Mouse (Mus musculus) MEL (cell line): ENCODE data around the gene Eme1. TPM values are rescaled to one million over a fixed set of nuclear protein-coding genes. Genes with fewer than 3 reads are reported as not detected.

Experiments used
- DNase-seq: peaks from one replicate; pipeline ENCODE4 v3.0.0; 2011; ENCODE audit warnings: low read depth, low spot score
- H3K27ac ChIP-seq: 2 replicates; pipeline ENCODE4 v1.5.1; 2012; ENCODE audit warnings: low read depth, mild to moderate bottlenecking, control low read depth, low read length, moderate library complexity; ENCODE audit not compliant: control insufficient read depth
- H3K27me3 ChIP-seq, 2 experiments: fragments of 150-350 bp in 1 of 2; sonication (generic) in 1 of 2; 2 replicates each; pipeline ENCODE4 v1.6.1; 2012; ENCODE audit warnings: low read length in 2 of 2, mild to moderate bottlenecking in 2 of 2, improper control_type of control experiment in 1 of 2, moderate library complexity in 1 of 2; ENCODE audit not compliant: insufficient read depth in 2 of 2, control insufficient read depth in 1 of 2
- H3K36me3 ChIP-seq, 2 experiments: 2 replicates each; pipeline ENCODE4 v1.6.1; 2012 to 2014; ENCODE audit warnings: low read length in 2 of 2, improper control_type of control experiment in 1 of 2, inconsistent platforms in 1 of 2, mild to moderate bottlenecking in 1 of 2; ENCODE audit not compliant: insufficient read depth in 2 of 2, control insufficient read depth in 1 of 2
- H3K4me1 ChIP-seq, 2 experiments: fragments of 150-350 bp in 1 of 2; sonication (generic) in 1 of 2; 2 replicates each; pipeline ENCODE4 v1.6.1; 2012; ENCODE audit warnings: low read length in 2 of 2, improper control_type of control experiment in 1 of 2, mild to moderate bottlenecking in 1 of 2; ENCODE audit not compliant: insufficient read depth in 2 of 2, control insufficient read depth in 1 of 2
- H3K4me3 ChIP-seq, 2 experiments: fragments of 150-350 bp in 1 of 2; sonication (generic) in 1 of 2; 2 replicates each; pipeline ENCODE4 v1.5.1; 2012; ENCODE audit warnings: low read depth in 2 of 2, low read length in 2 of 2, mild to moderate bottlenecking in 2 of 2, moderate library complexity in 2 of 2, control low read depth in 1 of 2, improper control_type of control experiment in 1 of 2; ENCODE audit not compliant: control insufficient read depth in 1 of 2, insufficient read depth in 1 of 2
- H3K79me2 ChIP-seq: 2 replicates; pipeline ENCODE4 v1.6.1; 2012; ENCODE audit warnings: mild to moderate bottlenecking, low read length, moderate library complexity; ENCODE audit not compliant: control insufficient read depth, poor library complexity, insufficient read depth
- H3K9ac ChIP-seq: 2 replicates; pipeline ENCODE4 v1.6.1; 2012; ENCODE audit warnings: low read depth, mild to moderate bottlenecking, control low read depth, low read length, moderate library complexity; ENCODE audit not compliant: control insufficient read depth, poor library complexity, severe bottlenecking
- H3K9me3 ChIP-seq: fragments of 150-350 bp; sonication (generic); replicated peaks from 2 replicates; pipeline ENCODE4 v1.6.1; 2012; ENCODE audit warnings: mild to moderate bottlenecking, low read length, improper control_type of control experiment, moderate library complexity; ENCODE audit not compliant: insufficient read depth
- BHLHE40 ChIP-seq: IDR thresholded peaks from 2 replicates; pipeline ENCODE4 v1.6.1; 2012; ENCODE audit warnings: low read depth, mild to moderate bottlenecking, inconsistent platforms, low read length, improper control_type of control experiment, borderline replicate concordance
- CHD1 ChIP-seq: IDR thresholded peaks from 2 replicates; pipeline ENCODE4 v1.6.1; 2012; ENCODE audit warnings: low read depth, mild to moderate bottlenecking, inconsistent platforms, low read length, improper control_type of control experiment
- CHD2 ChIP-seq: IDR thresholded peaks from 2 replicates; pipeline ENCODE4 v1.6.1; 2011; ENCODE audit warnings: low read length, improper control_type of control experiment
- CTCF ChIP-seq, 3 experiments: IDR thresholded peaks in 2 of 3; conservative IDR thresholded peaks in 1 of 3; 2 replicates each; pipeline ENCODE4 v1.5.1; 2011 to 2012; ENCODE audit warnings: low read length in 3 of 3, low read depth in 2 of 3, mild to moderate bottlenecking in 2 of 3, improper control_type of control experiment in 1 of 3, inconsistent platforms in 1 of 3, mixed read lengths in 1 of 3, moderate library complexity in 1 of 3; ENCODE audit not compliant: control insufficient read depth in 1 of 3, insufficient read depth in 1 of 3, poor library complexity in 1 of 3, severe bottlenecking in 1 of 3
- E2F4 ChIP-seq: IDR thresholded peaks from 2 replicates; pipeline ENCODE4 v1.6.1; 2011; ENCODE audit warnings: low read depth, low read length, improper control_type of control experiment, borderline replicate concordance
- ELF1 ChIP-seq: IDR thresholded peaks from 2 replicates; pipeline ENCODE4 v1.6.1; 2014; ENCODE audit warnings: low read depth, mild to moderate bottlenecking, inconsistent platforms, low read length, improper control_type of control experiment, moderate library complexity
- EP300 ChIP-seq, 2 experiments: IDR thresholded peaks; 2 replicates each; pipeline ENCODE4 v1.6.1; 2011; ENCODE audit warnings: improper control_type of control experiment in 2 of 2, low read length in 2 of 2, low read depth in 1 of 2, mild to moderate bottlenecking in 1 of 2
- GABPA ChIP-seq: IDR thresholded peaks from 2 replicates; pipeline ENCODE4 v1.6.1; 2012; ENCODE audit warnings: low read depth, mild to moderate bottlenecking, inconsistent platforms, low read length, improper control_type of control experiment, moderate library complexity
- HCFC1 ChIP-seq: IDR thresholded peaks from 2 replicates; pipeline ENCODE4 v1.6.1; 2012; ENCODE audit warnings: low read depth, mild to moderate bottlenecking, inconsistent platforms, low read length, improper control_type of control experiment, moderate library complexity
- JUND ChIP-seq: IDR thresholded peaks from 2 replicates; pipeline ENCODE4 v1.6.1; 2011; ENCODE audit warnings: low read depth, mild to moderate bottlenecking, improper control_type of control experiment, low read length
- KAT2A ChIP-seq: conservative IDR thresholded peaks from 2 replicates; pipeline ENCODE4 v1.6.1; 2012; ENCODE audit warnings: low read depth, low read length, improper control_type of control experiment, inconsistent platforms
- MAFK ChIP-seq: IDR thresholded peaks from 2 replicates; pipeline ENCODE4 v1.6.1; 2011; ENCODE audit warnings: low read depth, mild to moderate bottlenecking, low read length, improper control_type of control experiment, borderline replicate concordance
- MAX ChIP-seq: IDR thresholded peaks from 2 replicates; pipeline ENCODE4 v1.6.1; 2011; ENCODE audit warnings: low read length, improper control_type of control experiment
- MAZ ChIP-seq: IDR thresholded peaks from 2 replicates; pipeline ENCODE4 v1.6.1; 2012; ENCODE audit warnings: low read depth, mild to moderate bottlenecking, inconsistent platforms, low read length, improper control_type of control experiment
- MEF2A ChIP-seq: IDR thresholded peaks from 2 replicates; pipeline ENCODE4 v1.6.1; 2014; ENCODE audit warnings: low read depth, mild to moderate bottlenecking, inconsistent platforms, low read length, improper control_type of control experiment; ENCODE audit not compliant: poor library complexity, insufficient replicate concordance, severe bottlenecking; ENCODE audit errors: extremely low read depth
- MXI1 ChIP-seq: IDR thresholded peaks from 2 replicates; pipeline ENCODE4 v1.6.1; 2011; ENCODE audit warnings: mild to moderate bottlenecking, low read depth, low read length, improper control_type of control experiment
- MYC ChIP-seq: IDR thresholded peaks from 2 replicates; pipeline ENCODE4 v1.6.1; 2011; ENCODE audit warnings: low read depth, mild to moderate bottlenecking, low read length, improper control_type of control experiment, moderate library complexity
- NELFE ChIP-seq: IDR thresholded peaks from 2 replicates; pipeline ENCODE4 v1.6.1; 2011; ENCODE audit warnings: low read depth, low read length, improper control_type of control experiment
- POLR2A ChIP-seq, 2 experiments: IDR thresholded peaks; 2 replicates each; pipeline ENCODE4 v1.6.1; 2011 to 2012; ENCODE audit warnings: low read length in 2 of 2, mild to moderate bottlenecking in 2 of 2, control low read depth in 1 of 2, improper control_type of control experiment in 1 of 2, low read depth in 1 of 2, moderate library complexity in 1 of 2; ENCODE audit not compliant: control insufficient read depth in 1 of 2, insufficient read depth in 1 of 2, poor library complexity in 1 of 2
- POLR2AphosphoS2 ChIP-seq: IDR thresholded peaks from 2 replicates; pipeline ENCODE4 v1.6.1; 2011; ENCODE audit warnings: low read length, improper control_type of control experiment
- POLR2AphosphoS5 ChIP-seq: IDR thresholded peaks from 2 replicates; pipeline ENCODE4 v1.6.1; 2012; ENCODE audit warnings: low read depth, borderline replicate concordance, mild to moderate bottlenecking, inconsistent platforms, low read length, moderate library complexity, mixed read lengths
- RAD21 ChIP-seq: IDR thresholded peaks from 2 replicates; pipeline ENCODE4 v1.6.1; 2011; ENCODE audit warnings: mild to moderate bottlenecking, low read depth, low read length, improper control_type of control experiment
- RCOR1 ChIP-seq: IDR thresholded peaks from 2 replicates; pipeline ENCODE4 v1.6.1; 2012; ENCODE audit warnings: low read depth, mild to moderate bottlenecking, inconsistent platforms, low read length, improper control_type of control experiment
- SIN3A ChIP-seq: IDR thresholded peaks from 2 replicates; pipeline ENCODE4 v1.6.1; 2012; ENCODE audit warnings: low read length, improper control_type of control experiment, inconsistent platforms
- SMC3 ChIP-seq: IDR thresholded peaks from 2 replicates; pipeline ENCODE4 v1.6.1; 2011; ENCODE audit warnings: low read depth, low read length, improper control_type of control experiment
- TAL1 ChIP-seq: IDR thresholded peaks from 2 replicates; pipeline ENCODE4 v1.6.1; 2012; ENCODE audit warnings: mild to moderate bottlenecking, inconsistent platforms, low read length, moderate library complexity, mixed read lengths
- TBP ChIP-seq: IDR thresholded peaks from 2 replicates; pipeline ENCODE4 v1.8.0; 2011; ENCODE audit warnings: low read depth, low read length, improper control_type of control experiment
- UBTF ChIP-seq: IDR thresholded peaks from 2 replicates; pipeline ENCODE4 v1.6.1; 2012; ENCODE audit warnings: low read depth, mild to moderate bottlenecking, inconsistent platforms, low read length, improper control_type of control experiment, moderate library complexity, borderline replicate concordance; ENCODE audit not compliant: insufficient read depth
- USF1 ChIP-seq: IDR thresholded peaks from 2 replicates; pipeline ENCODE4 v1.6.1; 2014; ENCODE audit warnings: low read depth, mild to moderate bottlenecking, inconsistent platforms, low read length, improper control_type of control experiment, moderate library complexity
- USF2 ChIP-seq, 2 experiments: IDR thresholded peaks; 2 replicates each; pipeline ENCODE4 v1.6.1; 2011 to 2012; ENCODE audit warnings: improper control_type of control experiment in 2 of 2, low read length in 2 of 2, borderline replicate concordance in 1 of 2, inconsistent platforms in 1 of 2, low read depth in 1 of 2, mild to moderate bottlenecking in 1 of 2; ENCODE audit not compliant: insufficient read depth in 1 of 2
- ZKSCAN1 ChIP-seq: IDR thresholded peaks from 2 replicates; pipeline ENCODE4 v1.6.1; 2012; ENCODE audit warnings: low read depth, mild to moderate bottlenecking, inconsistent platforms, low read length, improper control_type of control experiment, moderate library complexity
- ZMIZ1 ChIP-seq: IDR thresholded peaks from 2 replicates; pipeline ENCODE4 v1.6.1; 2012; ENCODE audit warnings: low read depth, mild to moderate bottlenecking, inconsistent platforms, low read length, improper control_type of control experiment, moderate library complexity
- polyA plus RNA-seq, 2 experiments: library from polyadenylated mRNA; stranded (reverse) in 1 of 2; unstranded in 1 of 2; fragments of >175 nt in 1 of 2; fragments of >200 nt in 1 of 2; gene quantifications; 2 replicates each; pipeline versions ENCODE4 v1.2.1 to v1.2.4; 2012; ENCODE audit warnings: low replicate concordance in 2 of 2, low read depth in 1 of 2; ENCODE audit not compliant: insufficient read length in 2 of 2, insufficient read depth in 1 of 2, missing spikeins in 1 of 2
- total RNA-seq: library from RNA; depleted of rRNA; stranded (reverse); fragments of 300-350 nt; gene quantifications from 2 replicates; pipeline ENCODE4 v1.2.3, GENCODE M21; 2012

Gene Eme1
- total and polyA plus RNA-seq, 3 experiments = 41.8 to 54.9 TPM; not detected in 1

DNA sequence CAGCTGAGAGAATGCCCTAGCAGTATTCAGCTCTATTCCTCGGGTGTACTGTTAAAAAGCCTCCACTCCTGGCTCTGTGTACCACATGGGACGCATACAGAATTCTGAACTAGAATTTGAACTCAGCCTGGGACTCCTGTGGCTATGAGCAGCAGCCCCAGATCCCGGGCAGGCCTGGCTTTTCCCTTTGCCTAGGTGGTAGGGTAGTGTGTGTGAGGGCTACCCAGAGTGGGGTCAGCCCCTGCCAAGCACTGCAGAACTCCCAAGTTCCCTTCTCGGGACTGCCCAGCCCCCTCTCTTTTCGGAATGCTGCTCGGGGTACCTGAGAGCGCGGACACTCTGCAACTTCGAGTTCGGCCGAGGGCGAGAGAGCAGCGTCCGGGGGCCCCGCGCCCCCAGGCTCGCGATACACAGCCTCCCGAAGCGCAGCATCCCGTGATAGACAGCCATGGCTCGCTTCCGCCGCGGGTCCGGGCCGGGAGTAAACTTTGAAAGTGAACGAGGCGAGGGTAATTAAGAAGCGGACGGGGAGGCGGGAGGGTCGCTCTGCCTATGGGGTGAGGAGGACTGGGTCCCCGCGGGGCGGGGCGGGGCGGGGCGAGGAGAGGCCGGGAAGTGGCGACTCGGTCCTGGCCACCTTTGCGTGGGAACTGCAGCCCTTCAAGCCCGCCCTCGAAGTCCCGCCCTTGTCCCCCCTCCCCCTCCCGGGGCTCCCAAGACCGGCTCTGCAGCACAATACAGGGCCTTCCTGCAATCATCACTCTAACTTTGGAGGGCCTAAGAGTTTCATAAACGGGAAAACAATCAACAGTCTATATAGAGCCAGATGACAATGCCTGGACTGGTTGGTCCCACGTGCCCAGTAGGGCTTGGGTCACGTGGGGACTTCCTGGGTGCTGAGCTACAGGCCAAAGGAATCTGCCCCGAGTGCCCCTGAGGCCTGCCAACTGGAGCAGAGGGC, 52.2 kb downstream of the Eme1 start, which contains the start of gene Acsf2:
Acsf2 (minus strand) TSS at position 551 of the 961 bp plus-strand sequence.
- DNase-seq = peak; percentile 90

GRCm38 (mm10) chr11:94600447-94600846, 53.3 kb downstream of the Eme1 start:
- no peaks in the 10 kb centered on the region for H3K9me3 ChIP-seq
- H3K36me3 ChIP-seq = peaks cover 0 to 9% of the 10 kb centered on the region in 2 experiments; a peak in 2 of 4 replicates
- H3K4me3 ChIP-seq = no peak overlapping the region
- H3K27me3 ChIP-seq = no peaks in the 10 kb centered on the region
- H3K4me1 ChIP-seq = peaks cover 3 to 19% of the 10 kb centered on the region in 2 experiments; a peak in 3 of 4 replicates
- TF ChIP-seq JUND (no peak), E2F4 (no peak), POLR2AphosphoS5 (no peak), CHD2 (no peak), RAD21 (no peak), SIN3A (no peak), MEF2A (no peak), MAFK (no peak), KAT2A (no peak), RCOR1 (no peak), MAZ (no peak), ZMIZ1 (no peak), HCFC1 (no peak), ZKSCAN1 (no peak), CTCF (IDR thresholded peaks at IDR 0.05 in 2 of 3, conservative IDR thresholded peaks at IDR 0.05 in 1 of 3; ENCODE audit: control insufficient read depth in 1 of 3, insufficient read depth in 1 of 3, low read depth in 2 of 3, low read length in 3 of 3, poor library complexity in 1 of 3, severe bottlenecking in 1 of 3) (no peak), MXI1 (no peak), POLR2AphosphoS2 (no peak), POLR2A (IDR thresholded peaks at IDR 0.05; ENCODE audit: control insufficient read depth in 1 of 2, insufficient read depth in 1 of 2, low read depth in 1 of 2, low read length in 2 of 2, poor library complexity in 1 of 2) (no peak), NELFE (no peak), SMC3 (no peak)
- TF ChIP-seq, all 39 proteins: peak for 0
- Histone ChIP-seq H3K9ac (no peak overlapping the region), H3K27ac (no peak overlapping the region), H3K79me2 (no peaks in the 10 kb centered on the region; the same call in 1 of the 2 replicates)
- DNase-seq = no peak

More for the DNA sequence above, 52.2 kb downstream of the Eme1 start, which contains the start of gene Acsf2:
- H3K79me2 ChIP-seq = no peaks in the 10 kb centered on the region; the same call in 1 of the 2 replicates
- peaks cover 3 to 9% of the 10 kb centered on the region in 2 experiments; a peak in 3 of 4 replicates for H3K4me1 ChIP-seq
- H3K9me3 ChIP-seq = no peaks in the 10 kb centered on the region
- 0 out of 2 replicates have a peak, but pooled peaks have one; percentile 26 for TF ChIP-seq POLR2AphosphoS2
- peak in 1 of 2 experiments; percentile 72; a peak in 2 of 4 replicates for TF ChIP-seq USF2 (IDR thresholded peaks at IDR 0.05; ENCODE audit: borderline replicate concordance in 1 of 2, insufficient read depth in 1 of 2, low read depth in 1 of 2, low read length in 2 of 2)
- no peak for TF ChIP-seq MAZ
- TF ChIP-seq SIN3A = peak; percentile 26; the same call in 1 of the 2 replicates
- peak; percentile 28; the same call in 1 of the 2 replicates for TF ChIP-seq ELF1
- TF ChIP-seq MAX = peak; percentile 90
- TF ChIP-seq NELFE = peak; percentile 43; the same call in 1 of the 2 replicates
- no peak for TF ChIP-seq TAL1
- TF ChIP-seq GABPA = 0 out of 2 replicates have a peak, but pooled peaks have one; percentile 15
- TF ChIP-seq POLR2A (IDR thresholded peaks at IDR 0.05; ENCODE audit: control insufficient read depth in 1 of 2, insufficient read depth in 1 of 2, low read depth in 1 of 2, low read length in 2 of 2, poor library complexity in 1 of 2) = peak; percentile 48 to 55; a peak in 2 of 4 replicates
- no peak for TF ChIP-seq KAT2A
- TF ChIP-seq MYC = 0 out of 2 replicates have a peak, but pooled peaks have one; percentile 44
- no peak for TF ChIP-seq UBTF
- no peak for TF ChIP-seq CTCF (IDR thresholded peaks at IDR 0.05 in 2 of 3, conservative IDR thresholded peaks at IDR 0.05 in 1 of 3; ENCODE audit: control insufficient read depth in 1 of 3, insufficient read depth in 1 of 3, low read depth in 2 of 3, low read length in 3 of 3, poor library complexity in 1 of 3, severe bottlenecking in 1 of 3)
- TF ChIP-seq BHLHE40 = peak; percentile 39; the same call in 1 of the 2 replicates
- TF ChIP-seq TBP = peak; percentile 49; the same call in 1 of the 2 replicates
- TF ChIP-seq ZMIZ1 = 0 out of 2 replicates have a peak, but pooled peaks have one; percentile 16
- TF ChIP-seq SMC3 = no peak
- no peak for TF ChIP-seq CHD1
- peak; percentile 48; the same call in 1 of the 2 replicates for TF ChIP-seq HCFC1
- no peak for TF ChIP-seq EP300 (IDR thresholded peaks at IDR 0.05; ENCODE audit: low read depth in 1 of 2, low read length in 2 of 2)
- TF ChIP-seq USF1 = peak; percentile 93
- no peaks in the 10 kb centered on the region for H3K27me3 ChIP-seq
- 0 out of 2 replicates have a peak within 1 kb of the TSS, but pooled peaks have one; percentile 6 for H3K27ac ChIP-seq
- H3K9ac ChIP-seq = peak within 1 kb of the TSS; percentile 65
- peaks cover 0 to 6% of the 10 kb centered on the region in 2 experiments; a peak in 1 of 4 replicates for H3K36me3 ChIP-seq
- peak within 1 kb of the TSS; percentile 63 to 89 for H3K4me3 ChIP-seq
